Mouse (Mus musculus) intestine, embryonic 14.5 days (tissue): ENCODE measurements at regions not wholly inside any gene's neighbourhood (a gene's known extent, or its start where the extent isn't known, plus 50 kb on each side); places are given as distances from the start of the nearest gene placed in this dataset.

ENCODE experiments used
- ATAC-seq: fragments of 200-750 bp; cut with Nextera tagmentation; replicated peaks from 2 replicates; pipeline ENCODE4 v1.8.0; 2017; ENCODE audit warnings: low read depth, moderate number of reproducible peaks, moderate TSS enrichment, moderate library complexity; ENCODE audit not compliant: low FRiP score, low TSS enrichment
- DNase-seq: peaks from one replicate; pipeline ENCODE4 v3.0.0-alpha.2; 2018; ENCODE audit warnings: low spot score
- H3K27ac ChIP-seq: fragments of 300-500 bp; sonication (generic); 2 replicates; pipeline ENCODE4 v1.5.1; 2014; ENCODE audit warnings: low read depth, mild to moderate bottlenecking, control low read depth
- H3K27me3 ChIP-seq: fragments of 300-500 bp; sonication (generic); replicated peaks from 2 replicates; pipeline ENCODE4 v1.6.1; 2014; ENCODE audit warnings: low read length, control low read depth; ENCODE audit not compliant: control insufficient read depth, insufficient read depth
- H3K36me3 ChIP-seq: fragments of 300-500 bp; sonication (generic); 2 replicates; pipeline ENCODE4 v1.6.1; 2014; ENCODE audit warnings: low read length, control low read depth; ENCODE audit not compliant: control insufficient read depth, insufficient read depth
- H3K4me1 ChIP-seq: fragments of 300-500 bp; sonication (generic); replicated peaks from 2 replicates; pipeline ENCODE4 v1.6.1; 2014; ENCODE audit warnings: low read length, control low read depth, mixed read lengths; ENCODE audit not compliant: control insufficient read depth, insufficient read depth
- H3K4me2 ChIP-seq: fragments of 300-500 bp; sonication (generic); 2 replicates; pipeline ENCODE4 v1.6.1; 2014; ENCODE audit warnings: low read length
- H3K4me3 ChIP-seq: fragments of 300-500 bp; sonication (generic); 2 replicates; pipeline ENCODE4 v1.5.1; 2014; ENCODE audit warnings: low read depth, low read length, control low read depth, mixed read lengths
- H3K9ac ChIP-seq: fragments of 300-500 bp; sonication (generic); 2 replicates; pipeline ENCODE4 v1.6.1; 2014; ENCODE audit warnings: mild to moderate bottlenecking, low read length
- H3K9me3 ChIP-seq: fragments of 300-500 bp; sonication (generic); 2 replicates; pipeline ENCODE4 v1.6.1; 2016; ENCODE audit warnings: low read length, control low read depth; ENCODE audit not compliant: control insufficient read depth
- WGBS: fragments of 180-500 bp; shearing (Covaris S2); extraction: QIAGEN DNeasy Blood & Tissue Kit; methylation state at CpG from one replicate; pipeline ENCODE4 v1.1.7; 2014; 5-methylcytosine and 5-hydroxymethylcytosine counted together

GRCm38 (mm10) chr16:30652692-30653091 lies 53.2 kb downstream of the Fam43a start:
- Histone ChIP-seq H3K4me3 (no peak overlapping the region), H3K4me1 (no peaks in the 10 kb centered on the region), H3K36me3 (no peaks in the 10 kb centered on the region), H3K27ac (no peak overlapping the region), H3K27me3 (no peaks in the 10 kb centered on the region), H3K9me3 (0 out of 2 replicates have a peak, but pooled peaks cover 3% of the 10 kb centered on the region), H3K4me2 (no peak overlapping the region), H3K9ac (no peak overlapping the region)
- DNase-seq: no peak
- no peak for ATAC-seq
- WGBS: 84% methylated on average over 4 of the region's 4 CpGs

- 0 out of 2 replicates have a peak, but pooled peaks cover 3% of the 10 kb centered on the region for H3K9me3 ChIP-seq
- WGBS: 84% methylated on average over 5 of the region's 5 CpGs
- no peaks in the 10 kb centered on the region for H3K27me3 ChIP-seq
- no peaks in the 10 kb centered on the region for H3K36me3 ChIP-seq
- no peak overlapping the region for H3K27ac ChIP-seq
- H3K4me2 ChIP-seq: no peak overlapping the region
- ATAC-seq (no peak), DNase-seq (no peak)
- no peak overlapping the region for H3K4me3 ChIP-seq
- H3K9ac ChIP-seq: no peak overlapping the region
- H3K4me1 ChIP-seq: no peaks in the 10 kb centered on the region
Observed at GRCm38 (mm10) chr16:30653806-30654205, 54.3 kb downstream of the Fam43a start.

- no peaks in the 10 kb centered on the region for H3K36me3 ChIP-seq
- H3K27ac ChIP-seq: no peak overlapping the region
- no peak overlapping the region for H3K9ac ChIP-seq
- ATAC-seq (no peak), DNase-seq (no peak)
- WGBS: 87% methylated on average over 9 of the region's 9 CpGs
- no peak overlapping the region for H3K4me2 ChIP-seq
- no peak overlapping the region for H3K4me3 ChIP-seq
- H3K4me1 ChIP-seq: no peaks in the 10 kb centered on the region
- H3K9me3 ChIP-seq: 0 out of 2 replicates have a peak, but pooled peaks cover 3% of the 10 kb centered on the region
- no peaks in the 10 kb centered on the region for H3K27me3 ChIP-seq
Observed at GRCm38 (mm10) chr16:30654226-30654625, 54.7 kb downstream of the Fam43a start.

GRCm38 (mm10) chr16:30655798-30656221 lies 56.3 kb downstream of the Fam43a start:
- Histone ChIP-seq H3K4me2 (no peak overlapping the region), H3K9me3 (no peaks in the 10 kb centered on the region), H3K9ac (no peak overlapping the region), H3K27ac (no peak overlapping the region), H3K36me3 (no peaks in the 10 kb centered on the region), H3K27me3 (no peaks in the 10 kb centered on the region), H3K4me1 (no peaks in the 10 kb centered on the region), H3K4me3 (no peak overlapping the region)
- 67% methylated on average over 5 of the region's 5 CpGs for WGBS
- ATAC-seq (no peak), DNase-seq (no peak)

- Histone ChIP-seq H3K27me3 (no peaks in the 10 kb centered on the region), H3K36me3 (no peaks in the 10 kb centered on the region), H3K9ac (no peak overlapping the region), H3K4me2 (no peak overlapping the region), H3K4me3 (no peak overlapping the region), H3K9me3 (no peaks in the 10 kb centered on the region), H3K4me1 (no peaks in the 10 kb centered on the region), H3K27ac (no peak overlapping the region)
- ATAC-seq (no peak), DNase-seq (no peak)
- WGBS: 81% methylated on average over 17 of the region's 17 CpGs
Observed at GRCm38 (mm10) chr16:30656881-30657280, 57.4 kb downstream of the Fam43a start.

- no peak overlapping the region for H3K27ac ChIP-seq
- no peaks in the 10 kb centered on the region for H3K27me3 ChIP-seq
- no peak for ATAC-seq
- H3K36me3 ChIP-seq: no peaks in the 10 kb centered on the region
- DNase-seq: no peak
- no peak overlapping the region for H3K4me2 ChIP-seq
- H3K4me1 ChIP-seq: no peaks in the 10 kb centered on the region
- no peaks in the 10 kb centered on the region for H3K9me3 ChIP-seq
- 74% methylated on average over 4 of the region's 4 CpGs for WGBS
- H3K4me3 ChIP-seq: no peak overlapping the region
- H3K9ac ChIP-seq: no peak overlapping the region
Observed at GRCm38 (mm10) chr16:30658921-30659320, 59.4 kb downstream of the Fam43a start.

- Histone ChIP-seq H3K27ac (no peak overlapping the region), H3K27me3 (no peaks in the 10 kb centered on the region), H3K4me3 (no peak overlapping the region), H3K9me3 (no peaks in the 10 kb centered on the region), H3K9ac (no peak overlapping the region), H3K4me1 (no peaks in the 10 kb centered on the region), H3K4me2 (no peak overlapping the region), H3K36me3 (no peaks in the 10 kb centered on the region)
- DNase-seq (no peak), ATAC-seq (no peak)
- WGBS: 77% methylated on average over 16 of the region's 16 CpGs
Observed at GRCm38 (mm10) chr16:30661086-30661977, 61.8 kb downstream of the Fam43a start.

GRCm38 (mm10) chr16:30663055-30663454 lies 63.5 kb downstream of the Fam43a start:
- Histone ChIP-seq H3K4me1 (no peaks in the 10 kb centered on the region), H3K4me3 (no peak overlapping the region), H3K9me3 (no peaks in the 10 kb centered on the region), H3K27me3 (no peaks in the 10 kb centered on the region), H3K4me2 (no peak overlapping the region), H3K27ac (no peak overlapping the region), H3K36me3 (no peaks in the 10 kb centered on the region), H3K9ac (no peak overlapping the region)
- DNase-seq (no peak), ATAC-seq (no peak)
- 73% methylated on average over 8 of the region's 8 CpGs for WGBS

- Histone ChIP-seq H3K27ac (no peak overlapping the region), H3K36me3 (no peaks in the 10 kb centered on the region), H3K4me3 (no peak overlapping the region), H3K4me2 (no peak overlapping the region), H3K9me3 (no peaks in the 10 kb centered on the region), H3K4me1 (no peaks in the 10 kb centered on the region), H3K27me3 (no peaks in the 10 kb centered on the region), H3K9ac (no peak overlapping the region)
- DNase-seq: no peak
- ATAC-seq: no peak
- 71% methylated on average over 3 of the region's 3 CpGs for WGBS
Observed at GRCm38 (mm10) chr16:30663971-30664370, 64.4 kb downstream of the Fam43a start.
